Mouse (Mus musculus) heart, adult 2 months (tissue): ENCODE measurements around the gene Gm7247. TPM values are rescaled to one million over a fixed set of nuclear protein-coding genes. Genes with fewer than 3 reads are reported as not detected.
"Not testable (repeated sequence)": the region's sequence is repeated elsewhere in the genome, so short reads cannot be mapped to it uniquely, and the experiment has no call there.

Experiments
- DNase-seq, 2 experiments: peaks; one replicate each; pipeline ENCODE4 v3.0.0; 2021
- H3K27ac ChIP-seq: fragments of 200-600 bp; 2 replicates; pipeline ENCODE4 v1.8.1; 2022
- H3K27me3 ChIP-seq: fragments of 200-500 bp; 2 replicates; pipeline ENCODE4 v1.6.1; 2012; ENCODE audit warnings: mild to moderate bottlenecking, low read length, inconsistent platforms, mixed read lengths; ENCODE audit not compliant: control insufficient read depth, insufficient read depth
- H3K36me3 ChIP-seq: fragments of 200-500 bp; 2 replicates; pipeline ENCODE4 v1.6.1; 2012; ENCODE audit warnings: low read length, inconsistent platforms; ENCODE audit not compliant: control insufficient read depth, insufficient read depth
- H3K4me1 ChIP-seq: fragments of 200-500 bp; 2 replicates; pipeline ENCODE4 v1.6.1; 2011; ENCODE audit warnings: low read length; ENCODE audit not compliant: control insufficient read depth, insufficient read depth
- H3K4me3 ChIP-seq: fragments of 200-600 bp; 2 replicates; pipeline ENCODE4 v1.8.1; 2022
- H3K79me2 ChIP-seq: fragments of 200-500 bp; replicated peaks from 2 replicates; pipeline ENCODE4 v1.6.1; 2012; ENCODE audit warnings: mild to moderate bottlenecking, inconsistent platforms, low read length, moderate library complexity, mixed read lengths; ENCODE audit not compliant: control insufficient read depth, insufficient read depth
- H3K9ac ChIP-seq: fragments of 200-500 bp; 2 replicates; pipeline ENCODE4 v1.6.1; 2012; ENCODE audit warnings: low read depth, mild to moderate bottlenecking, control low read depth, inconsistent platforms, low read length, mixed read lengths
- CTCF ChIP-seq: fragments of 200-600 bp; IDR thresholded peaks from 2 replicates; pipeline ENCODE4 v1.8.1; 2022; ENCODE audit warnings: antibody characterized with exemption, mild to moderate bottlenecking, moderate library complexity
- EP300 ChIP-seq: fragments of 200-500 bp; IDR thresholded peaks from 2 replicates; pipeline ENCODE4 v1.6.1; 2011; ENCODE audit warnings: low read depth, low read length, control low read depth; ENCODE audit not compliant: insufficient read depth
- POLR2A ChIP-seq: fragments of 200-500 bp; IDR thresholded peaks from 2 replicates; pipeline ENCODE4 v1.6.1; 2011; ENCODE audit warnings: mild to moderate bottlenecking, low read depth, low read length, control low read depth; ENCODE audit not compliant: insufficient read depth
- WGBS: fragments of 180-500 bp; shearing (Covaris S2); methylation state at CpG from one replicate; pipeline ENCODE4 v1.1.7; 2018; 5-methylcytosine and 5-hydroxymethylcytosine counted together
- intact Hi-C: fragments of 180-260 bp; cut with DNase I; formaldehyde crosslinking; loops from one replicate; pipeline ENCODE4 v1.15.1; 2025
- polyA plus RNA-seq: library from polyadenylated mRNA; depleted of rRNA; stranded (reverse); fragments of >200 nt; gene quantifications from 2 replicates; pipeline ENCODE4 v1.2.3, GENCODE M21; 2012
- total RNA-seq, 2 experiments: library from RNA; stranded (reverse); gene quantifications; 2 replicates each; pipeline ENCODE4 v1.2.3; 2021

The Gm7247 gene
- total and polyA plus RNA-seq, 3 experiments, result not detected

- no peak for DNase-seq
- Histone ChIP-seq H3K4me1 (no peaks in the 10 kb centered on the region), H3K79me2 (no peaks in the 10 kb centered on the region), H3K9ac (no peak overlapping the region), H3K4me3 (no peak overlapping the region), H3K27me3 (no peaks in the 10 kb centered on the region), H3K36me3 (no peaks in the 10 kb centered on the region), H3K27ac (no peak overlapping the region)
- WGBS, result 95% methylated on average over 26 of the region's 26 CpGs
- intact Hi-C loops, result no loop called here
- TF ChIP-seq EP300 (no peak), CTCF (no peak), POLR2A (no peak)
Measured at GRCm38 (mm10) chr14:51435020-51435419, 73.5 kb downstream of the Gm7247 start.

DNA sequence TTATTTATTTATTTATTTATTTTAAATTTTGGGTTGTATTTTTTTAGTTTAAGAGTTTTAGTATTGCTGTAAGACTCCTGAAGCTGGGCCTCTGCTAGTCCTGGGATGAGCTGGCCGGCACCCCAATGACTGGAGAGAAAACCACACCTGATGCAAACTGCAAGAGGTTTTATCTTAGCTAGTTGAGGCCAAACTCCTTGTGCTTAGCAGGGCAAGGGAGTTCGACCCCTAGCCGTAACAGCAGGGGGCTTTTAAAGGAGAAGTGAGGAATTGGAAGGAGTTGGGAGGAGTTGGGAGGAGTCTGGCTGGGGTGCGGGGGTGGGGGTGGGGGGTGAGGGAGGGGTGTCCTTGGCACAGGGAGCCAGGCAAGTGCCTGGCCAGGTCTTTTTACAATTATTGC lies 77.4 kb downstream of the Gm7247 start:
- no peaks in the 10 kb centered on the region for H3K79me2 ChIP-seq
- no peak for TF ChIP-seq EP300
- DNase-seq, result no peak
- H3K27ac ChIP-seq, result no peak overlapping the region
- no peaks in the 10 kb centered on the region for H3K4me1 ChIP-seq
- no peaks in the 10 kb centered on the region for H3K27me3 ChIP-seq
- intact Hi-C loops, result no loop called here
- H3K4me3 ChIP-seq, result no peak overlapping the region
- H3K9ac ChIP-seq, result no peak overlapping the region
- H3K36me3 ChIP-seq, result no peaks in the 10 kb centered on the region
- WGBS, result 86% methylated on average over 4 of the region's 4 CpGs

- DNase-seq, H3K36me3 ChIP-seq, H3K4me1 ChIP-seq, H3K9ac ChIP-seq, H3K27me3 ChIP-seq, H3K27ac ChIP-seq, intact Hi-C loops, H3K4me3 ChIP-seq, H3K79me2 ChIP-seq: not testable (repeated sequence)
- WGBS, result 74% methylated on average over 2 of the region's 2 CpGs
Measured at GRCm38 (mm10) chr14:51451557-51451956, 90.0 kb downstream of the Gm7247 start, which contains the start of gene Vmn2r89. Gene Vmn2r89 (plus strand): TSS chr14:51451857.

- not testable (repeated sequence) for H3K9ac ChIP-seq, H3K27ac ChIP-seq, H3K27me3 ChIP-seq, H3K36me3 ChIP-seq, H3K4me3 ChIP-seq, H3K79me2 ChIP-seq, H3K4me1 ChIP-seq, DNase-seq
- WGBS, result 83% methylated on average over 10 of the region's 10 CpGs
- intact Hi-C loops, result loop anchor here (5.0 kb wide), 1 partner anchor 378 kb away; no protein-coding TSS in a partner anchor
- TF ChIP-seq CTCF, result peak; percentile 40
Measured at GRCm38 (mm10) chr14:51480278-51480677, 118.7 kb downstream of the Gm7247 start.

DNA sequence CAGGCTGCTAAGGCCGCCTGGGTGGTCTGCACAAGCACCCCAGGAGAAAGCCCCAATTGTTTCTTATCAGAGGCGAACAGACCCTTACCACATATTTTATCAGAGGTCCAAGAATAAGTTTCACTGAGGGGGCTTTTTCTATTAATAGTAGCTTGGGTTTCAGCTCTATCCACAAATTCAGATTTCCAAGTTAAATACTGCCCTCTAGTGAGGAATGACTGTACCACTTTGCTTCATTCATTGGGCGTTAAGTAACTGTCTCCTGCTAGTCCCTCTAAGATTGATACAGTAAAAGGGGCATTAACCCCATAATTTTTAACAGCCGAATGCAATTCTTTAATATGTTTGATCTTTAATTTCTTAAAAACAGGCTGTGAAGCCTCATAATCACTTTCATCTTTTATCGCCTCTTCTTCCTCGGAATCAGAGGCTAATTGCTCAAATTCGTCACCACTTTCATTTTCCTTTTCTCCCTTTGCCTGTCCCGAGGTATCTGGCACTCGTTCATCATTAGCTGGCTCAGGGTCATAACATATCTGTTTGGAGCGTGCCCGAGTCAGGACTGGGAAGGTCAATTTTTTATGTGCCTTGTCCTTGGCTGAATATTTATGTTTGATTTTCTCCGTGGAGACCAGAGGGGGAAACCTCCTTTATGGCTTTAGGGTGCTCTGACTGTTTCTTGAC lies 119.9 kb downstream of the Gm7247 start:
- not testable (repeated sequence) for H3K27ac ChIP-seq, DNase-seq, H3K36me3 ChIP-seq, H3K27me3 ChIP-seq, H3K9ac ChIP-seq, H3K79me2 ChIP-seq, H3K4me1 ChIP-seq
- WGBS, result 68% methylated on average over 12 of the region's 12 CpGs
- TF ChIP-seq CTCF, result peak; percentile 59
- H3K4me3 ChIP-seq, result peak overlapping the region; percentile 42
- intact Hi-C loops, result loop anchor here (5.0 kb wide), 1 partner anchor 379 kb away; no protein-coding TSS in a partner anchor

GRCm38 (mm10) chr14:51482051-51482715 lies 120.6 kb downstream of the Gm7247 start:
- no peak for TF ChIP-seq EP300
- no peak for TF ChIP-seq CTCF
- no peaks in the 10 kb centered on the region for H3K79me2 ChIP-seq
- no peak for DNase-seq
- WGBS, result 54% methylated on average over 5 of the region's 5 CpGs
- no peak overlapping the region for H3K9ac ChIP-seq
- no peaks in the 10 kb centered on the region for H3K4me1 ChIP-seq
- intact Hi-C loops, result loop anchor here (5.0 kb wide), 1 partner anchor 380 kb away; no protein-coding TSS in a partner anchor
- H3K27ac ChIP-seq, result no peak overlapping the region
- H3K36me3 ChIP-seq, result no peaks in the 10 kb centered on the region
- peak overlapping the region; percentile 29 for H3K4me3 ChIP-seq
- no peaks in the 10 kb centered on the region for H3K27me3 ChIP-seq

GRCm38 (mm10) chr14:51482971-51483381 lies 121.4 kb downstream of the Gm7247 start:
- H3K4me1 ChIP-seq, H3K27ac ChIP-seq, H3K4me3 ChIP-seq, DNase-seq, H3K27me3 ChIP-seq, H3K9ac ChIP-seq, H3K36me3 ChIP-seq, H3K79me2 ChIP-seq: not testable (repeated sequence)
- WGBS, result 70% methylated on average over 10 of the region's 10 CpGs
- intact Hi-C loops, result loop anchor here (5.0 kb wide), 1 partner anchor 381 kb away; no protein-coding TSS in a partner anchor
